Mouse (Mus musculus): ENCODE data around the gene Zfp689.
"Not testable (repeated sequence)": the region's sequence is repeated elsewhere in the genome, so short reads cannot be mapped to it uniquely, and the experiment has no call there.

Gene Zfp689

GRCm38 (mm10) chr7:127448521-127449300 is at the start of gene Zfp689:
TSS of gene Zfp689 (minus strand) at chr7:127449158.
- peak; percentile 86 to 91 for DNase-seq (ENCODE audit: low spot score in 2 of 2)

- no peak for DNase-seq (ENCODE audit: low spot score in 2 of 2)
Measured at GRCm38 (mm10) chr7:127498407-127498806, 49.4 kb upstream of the Zfp689 start.

DNA sequence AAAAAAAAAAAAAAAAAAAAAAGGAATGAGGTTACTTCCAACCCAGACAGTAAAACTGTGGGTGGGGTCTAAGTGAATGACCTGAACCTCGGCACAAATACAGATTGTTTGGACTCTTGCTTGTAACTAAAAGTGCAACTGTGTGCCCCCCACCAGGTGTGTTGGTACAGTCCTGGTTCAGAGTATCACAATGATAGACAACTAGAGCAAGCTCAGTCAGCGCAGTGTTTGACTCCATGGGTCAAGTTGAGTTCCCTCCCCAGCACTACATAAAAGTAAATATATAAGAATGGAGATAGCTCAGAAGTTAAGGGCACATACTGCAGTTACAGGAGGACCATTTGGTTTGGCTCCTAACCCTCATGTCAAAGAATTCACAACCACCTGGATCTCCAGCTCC is 48.4 kb upstream of the Zfp689 start:
- no peak for DNase-seq (ENCODE audit: low spot score in 2 of 2)

GRCm38 (mm10) chr7:127494648-127495047 is 45.7 kb upstream of the Zfp689 start:
- DNase-seq (ENCODE audit: low spot score in 2 of 2) = no peak

- no peak for DNase-seq (ENCODE audit: low spot score in 2 of 2)
Measured at GRCm38 (mm10) chr7:127491846-127492245, 42.9 kb upstream of the Zfp689 start.

DNA sequence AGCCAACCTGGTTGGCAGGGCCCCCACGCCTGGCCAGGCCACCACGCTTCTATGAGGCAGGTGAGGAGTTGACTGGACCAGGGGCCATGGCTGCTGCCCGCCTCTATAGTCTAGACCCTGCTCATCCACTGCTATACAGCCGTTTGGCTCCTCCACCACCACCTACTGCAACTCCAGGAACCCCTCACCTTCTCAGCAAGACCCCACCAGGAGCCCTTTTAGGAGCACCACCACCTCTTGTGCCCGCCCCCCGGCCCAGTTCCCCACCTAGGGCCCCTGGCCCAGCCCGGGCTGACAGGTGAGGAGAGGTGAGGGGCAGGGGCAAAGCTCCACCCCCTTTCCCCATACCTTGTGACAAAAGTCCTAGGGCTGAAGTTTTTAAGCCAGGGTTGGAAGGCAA is 41.0 kb upstream of the Zfp689 start:
- no peak for DNase-seq (ENCODE audit: low spot score in 2 of 2)

DNA sequence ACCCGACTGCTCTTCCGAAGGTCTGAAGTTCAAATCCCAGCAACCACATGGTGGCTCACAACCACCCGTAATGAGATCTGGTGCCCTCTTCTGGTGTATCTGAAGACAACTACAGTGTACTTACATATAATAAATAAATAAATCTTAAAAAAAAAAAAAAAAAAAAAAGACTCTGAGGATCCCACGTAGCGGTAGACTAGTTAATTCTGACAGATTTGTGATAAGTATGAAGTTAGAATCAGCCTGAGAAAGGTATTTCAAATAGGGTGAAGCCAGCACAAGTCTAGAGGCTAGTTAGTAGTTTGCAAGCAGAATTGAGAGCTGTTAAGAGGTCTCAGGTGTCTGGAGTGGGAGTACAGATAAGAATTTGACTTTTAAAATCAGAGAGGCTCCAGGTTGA is 39.4 kb upstream of the Zfp689 start:
- not testable (repeated sequence) for DNase-seq (ENCODE audit: low spot score in 2 of 2)

DNA sequence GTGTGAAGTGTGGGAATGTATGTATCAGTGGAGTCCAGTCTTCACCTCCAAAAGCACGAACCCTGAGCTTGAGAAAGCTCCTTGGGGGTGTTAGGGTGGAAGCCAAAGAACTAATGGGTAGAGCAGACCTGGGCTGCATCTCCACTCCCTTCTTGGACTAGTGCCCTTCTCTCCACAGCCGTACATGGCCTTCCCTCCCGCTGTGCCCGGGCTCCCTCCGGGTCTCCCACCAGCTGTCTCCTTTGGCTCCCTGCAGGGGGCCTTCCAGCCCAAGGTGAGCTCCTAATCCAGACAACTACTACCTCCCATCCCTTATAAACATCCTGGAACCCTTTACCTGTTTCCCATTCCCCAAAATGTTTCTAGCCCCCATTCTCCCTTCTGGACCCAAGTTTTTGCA is 36.5 kb upstream of the Zfp689 start:
- no peak for DNase-seq (ENCODE audit: low spot score in 2 of 2)

GRCm38 (mm10) chr7:127480321-127480720 is 31.4 kb upstream of the Zfp689 start:
- DNase-seq (ENCODE audit: low spot score in 2 of 2) = no peak

DNA sequence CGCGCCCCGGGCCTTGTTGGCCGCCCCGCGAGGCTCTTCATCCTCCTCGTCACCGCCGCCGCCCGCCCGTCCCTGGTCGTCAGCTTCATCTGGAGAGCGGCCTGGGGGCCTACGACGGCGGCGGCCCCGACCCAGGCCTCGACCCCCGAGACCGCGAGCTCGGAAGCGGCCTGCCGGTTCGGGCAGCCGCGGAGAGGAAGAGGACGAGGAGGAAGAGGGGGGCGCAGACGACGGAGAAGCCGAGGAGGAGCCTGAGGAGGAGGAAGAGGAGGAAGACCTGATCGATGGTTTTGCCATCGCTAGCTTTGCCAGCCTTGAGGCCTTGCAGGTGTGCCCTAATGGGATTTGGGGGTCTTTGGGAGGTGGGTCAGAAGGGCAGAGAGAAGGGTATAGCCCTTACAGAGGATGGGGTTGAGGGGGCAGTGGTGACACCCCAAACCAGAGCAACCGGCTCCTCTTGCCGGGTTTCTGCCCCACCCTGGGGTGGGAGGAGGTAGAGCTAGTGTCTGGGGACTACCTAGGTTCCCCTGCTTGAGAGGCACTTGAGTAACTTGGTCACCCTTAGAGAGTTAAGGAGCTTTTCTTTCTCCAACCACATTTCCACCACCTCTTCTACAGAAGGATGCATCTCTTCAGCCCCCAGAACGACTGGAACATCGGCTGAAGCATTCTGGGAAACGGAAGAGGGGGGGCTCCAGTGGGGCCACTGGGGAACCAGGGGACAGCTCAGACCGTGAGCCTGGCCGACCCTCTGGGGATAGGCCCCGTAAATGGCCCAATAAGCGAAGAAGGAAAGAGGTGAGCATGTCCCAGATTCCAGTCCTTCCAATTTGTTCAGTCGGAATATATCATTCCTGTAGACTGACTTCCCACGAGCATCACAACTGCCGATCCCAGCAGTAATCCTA is 30.6 kb upstream of the Zfp689 start:
- no peak for DNase-seq (ENCODE audit: low spot score in 2 of 2)

- DNase-seq (ENCODE audit: low spot score in 2 of 2) = peak; percentile 96
Measured at GRCm38 (mm10) chr7:127478635-127479317, 29.8 kb upstream of the Zfp689 start, which contains the start of gene Fbrs. TSS of gene Fbrs (plus strand) at chr7:127479199.

GRCm38 (mm10) chr7:127477687-127478634 is 29.0 kb upstream of the Zfp689 start:
- peak; percentile 98 to 99 for DNase-seq (ENCODE audit: low spot score in 2 of 2)

- no peak for DNase-seq (ENCODE audit: low spot score in 2 of 2)
Measured at GRCm38 (mm10) chr7:127476855-127477254, 27.9 kb upstream of the Zfp689 start.

- no peak for DNase-seq (ENCODE audit: low spot score in 2 of 2)
Measured at GRCm38 (mm10) chr7:127476336-127476735, 27.4 kb upstream of the Zfp689 start.

DNA sequence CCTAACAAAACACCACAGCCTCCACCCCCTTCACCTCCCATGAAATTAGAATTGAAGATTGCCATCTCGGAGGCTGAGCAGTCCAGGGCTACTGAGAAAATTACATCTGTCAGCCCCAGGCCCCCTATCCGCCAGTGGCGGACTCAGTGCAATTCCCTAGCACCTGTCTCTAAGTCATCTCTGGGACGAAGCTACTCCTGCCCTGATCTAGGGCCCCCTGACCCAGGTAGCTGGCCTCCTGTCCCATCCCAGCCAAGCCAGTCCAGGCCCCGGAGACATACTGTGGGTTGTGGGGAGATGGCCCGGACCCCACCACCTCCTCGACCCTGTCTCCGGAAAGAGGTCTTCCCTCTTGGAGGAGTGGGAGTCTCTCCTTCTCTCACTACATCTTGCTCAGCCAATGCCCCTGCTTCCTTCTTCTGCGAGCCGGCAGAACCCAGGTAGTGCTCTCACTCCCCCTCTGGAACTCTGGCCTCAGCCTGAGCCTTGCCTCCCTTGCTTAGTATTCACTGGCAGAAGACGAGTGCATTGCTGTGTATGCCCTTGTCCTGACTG is 26.3 kb upstream of the Zfp689 start:
- no peak for DNase-seq (ENCODE audit: low spot score in 2 of 2)

DNA sequence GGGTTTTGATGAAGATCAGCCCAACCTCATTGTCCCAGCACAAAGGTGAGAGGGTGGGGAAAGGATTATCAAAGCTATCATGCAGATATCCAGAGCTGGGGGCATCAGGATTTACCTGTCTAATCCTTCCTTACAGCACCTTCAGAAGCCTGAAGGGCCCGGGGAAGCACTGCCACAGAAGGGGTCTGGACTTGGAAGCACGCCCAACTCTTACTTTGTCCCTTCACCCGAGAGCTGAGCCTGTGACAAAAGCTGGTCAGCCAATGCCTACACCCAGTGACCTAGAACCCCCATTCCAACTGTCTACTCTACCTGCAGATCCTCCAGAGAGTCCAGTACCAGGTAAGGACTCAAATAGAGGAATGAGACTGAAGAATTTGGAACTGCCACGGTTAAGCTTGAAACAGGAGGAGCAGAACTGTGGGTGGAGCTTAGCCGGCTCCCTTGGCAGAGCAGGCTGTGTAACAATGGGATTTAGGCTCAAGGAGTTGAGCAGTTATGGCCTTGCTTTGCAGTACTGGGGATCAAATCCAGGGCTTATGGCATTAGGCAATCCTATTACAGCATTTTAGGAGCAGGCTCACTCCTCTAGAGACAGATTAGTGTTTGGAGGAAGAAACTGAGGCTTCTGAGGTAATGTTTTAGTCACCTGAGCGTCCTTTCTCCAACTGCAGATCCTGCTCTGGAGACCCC is 25.6 kb upstream of the Zfp689 start:
- no peak for DNase-seq (ENCODE audit: low spot score in 2 of 2)

- no peak for DNase-seq (ENCODE audit: low spot score in 2 of 2)
Measured at GRCm38 (mm10) chr7:127473705-127474104, 24.7 kb upstream of the Zfp689 start.

GRCm38 (mm10) chr7:127472060-127472459 is 23.1 kb upstream of the Zfp689 start:
- no peak for DNase-seq (ENCODE audit: low spot score in 2 of 2)

- DNase-seq (ENCODE audit: low spot score in 2 of 2) = peak in 1 of 2 experiments; percentile 63
Measured at GRCm38 (mm10) chr7:127471646-127472010, 22.7 kb upstream of the Zfp689 start.
